Mouse (Mus musculus) spleen, adult 2 months (tissue): ENCODE measurements at regions not wholly inside any gene's neighbourhood (a gene's known extent, or its start where the extent isn't known, plus 50 kb on each side); places are given as distances from the start of the nearest gene placed in this dataset.
"Not testable (repeated sequence)": the region's sequence is repeated elsewhere in the genome, so short reads cannot be mapped to it uniquely, and the experiment has no call there.

Experiments used
- DNase-seq, 2 experiments: peaks; one replicate each; pipeline versions ENCODE4 v3.0.0 to v3.0.0-alpha.2; 2012 to 2021; ENCODE audit warnings: low spot score in 2 of 2, low read depth in 1 of 2
- H3K27ac ChIP-seq: fragments of 200-500 bp; 2 replicates; pipeline ENCODE4 v1.5.1; 2012; ENCODE audit warnings: low read length, inconsistent platforms; ENCODE audit not compliant: insufficient read depth
- H3K27me3 ChIP-seq: fragments of 200-500 bp; 2 replicates; pipeline ENCODE4 v1.6.1; 2012; ENCODE audit warnings: mild to moderate bottlenecking, moderate library complexity, low read length, inconsistent platforms; ENCODE audit not compliant: control insufficient read depth, insufficient read depth
- H3K36me3 ChIP-seq: fragments of 200-500 bp; 2 replicates; pipeline ENCODE4 v1.6.1; 2012; ENCODE audit warnings: mild to moderate bottlenecking, low read length, inconsistent platforms; ENCODE audit not compliant: control insufficient read depth, insufficient read depth
- H3K4me1 ChIP-seq: fragments of 200-500 bp; 2 replicates; pipeline ENCODE4 v1.6.1; 2011; ENCODE audit warnings: inconsistent platforms; ENCODE audit not compliant: control insufficient read depth, insufficient read depth, insufficient read length
- H3K4me3 ChIP-seq: fragments of 200-500 bp; 2 replicates; pipeline ENCODE4 v1.5.1; 2011; ENCODE audit warnings: mild to moderate bottlenecking, inconsistent platforms; ENCODE audit not compliant: insufficient read depth, insufficient read length; ENCODE audit errors: extremely low read depth
- CTCF ChIP-seq: fragments of 200-500 bp; IDR thresholded peaks from 2 replicates; pipeline ENCODE4 v1.5.1; 2011; ENCODE audit warnings: mild to moderate bottlenecking, inconsistent platforms; ENCODE audit not compliant: insufficient read depth, insufficient read length, insufficient replicate concordance; ENCODE audit errors: extremely low read depth
- POLR2A ChIP-seq: fragments of 200-500 bp; IDR thresholded peaks from 2 replicates; pipeline ENCODE4 v1.6.1; 2011; ENCODE audit warnings: low read depth, low read length, inconsistent platforms
- WGBS: fragments of 180-500 bp; shearing (Covaris S2); methylation state at CpG from one replicate; pipeline ENCODE4 v1.1.7; 2018; 5-methylcytosine and 5-hydroxymethylcytosine counted together

DNA sequence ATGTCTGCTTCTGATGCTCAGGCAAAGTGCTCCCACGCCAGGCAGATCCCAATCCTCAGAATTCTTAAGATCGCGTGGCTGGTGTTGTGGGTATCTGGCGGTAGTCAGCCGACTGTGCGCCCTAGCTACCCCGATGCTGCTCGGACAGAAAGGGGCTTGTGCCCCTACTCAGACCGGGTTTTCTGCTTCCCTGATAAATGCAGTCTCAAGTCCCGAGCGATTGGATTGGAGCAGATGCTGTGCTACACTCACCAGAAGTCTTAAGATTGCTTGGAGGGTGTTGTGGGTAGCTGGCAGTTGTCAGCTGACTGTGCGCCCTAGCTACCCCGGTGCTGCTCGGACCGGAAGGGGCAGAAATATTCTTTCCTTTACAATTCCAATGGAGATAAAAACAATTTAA lies 99.3 kb downstream of the Gm7489 start:
- 92% methylated on average over 15 of the region's 15 CpGs for WGBS
- not testable (repeated sequence) for DNase-seq, H3K4me1 ChIP-seq

DNA sequence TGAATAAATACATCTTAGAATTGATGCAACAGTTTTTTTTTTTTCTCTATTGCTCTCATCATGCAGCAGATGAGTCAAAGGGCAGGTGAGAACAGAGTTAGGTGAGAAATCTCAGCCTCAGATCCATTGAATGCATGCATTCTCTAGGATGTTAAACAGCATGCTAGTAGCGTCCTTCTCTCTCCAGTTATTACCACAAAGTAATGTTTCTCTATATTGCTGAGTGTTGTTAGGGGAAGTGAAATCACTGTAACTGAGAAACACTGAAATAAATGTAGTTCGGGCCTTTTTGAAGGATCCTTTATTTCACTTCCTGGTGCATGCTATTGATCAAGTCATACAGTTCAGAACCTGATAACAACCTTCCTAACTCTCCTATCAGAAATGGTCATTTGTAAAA lies 105.2 kb downstream of the Gm7489 start:
- Histone ChIP-seq H3K4me3 (no peak overlapping the region), H3K27me3 (no peaks in the 10 kb centered on the region)
- WGBS: 67% methylated on average over 2 of the region's 2 CpGs

More for the DNA sequence above, 99.3 kb downstream of the Gm7489 start:
- not testable (repeated sequence) for H3K27ac ChIP-seq, H3K4me3 ChIP-seq, H3K36me3 ChIP-seq, H3K27me3 ChIP-seq

GRCm38 (mm10) chr15:53995199-53995868 lies 110.6 kb downstream of the Gm7489 start:
- no peak overlapping the region for H3K4me3 ChIP-seq
- H3K27ac ChIP-seq: no peak overlapping the region
- H3K36me3 ChIP-seq: no peaks in the 10 kb centered on the region
- H3K4me1 ChIP-seq: no peaks in the 10 kb centered on the region
- no peaks in the 10 kb centered on the region for H3K27me3 ChIP-seq
- TF ChIP-seq POLR2A (no peak), CTCF (no peak)
- 86% methylated on average over 2 of the region's 2 CpGs for WGBS
- no peak for DNase-seq

More for the DNA sequence above, 105.2 kb downstream of the Gm7489 start:
- Histone ChIP-seq H3K4me1 (no peaks in the 10 kb centered on the region), H3K27ac (no peak overlapping the region), H3K36me3 (no peaks in the 10 kb centered on the region)
- no peak for DNase-seq
- TF ChIP-seq CTCF (no peak), POLR2A (no peak)

- Histone ChIP-seq H3K27ac (no peak overlapping the region), H3K27me3 (no peaks in the 10 kb centered on the region), H3K4me1 (no peaks in the 10 kb centered on the region), H3K36me3 (no peaks in the 10 kb centered on the region), H3K4me3 (no peak overlapping the region)
- WGBS: 93% methylated on average over 6 of the region's 6 CpGs
- no peak for TF ChIP-seq CTCF
- TF ChIP-seq POLR2A: no peak
- DNase-seq: no peak
Measured at GRCm38 (mm10) chr15:53998600-53999290, 114.0 kb downstream of the Gm7489 start.

DNA sequence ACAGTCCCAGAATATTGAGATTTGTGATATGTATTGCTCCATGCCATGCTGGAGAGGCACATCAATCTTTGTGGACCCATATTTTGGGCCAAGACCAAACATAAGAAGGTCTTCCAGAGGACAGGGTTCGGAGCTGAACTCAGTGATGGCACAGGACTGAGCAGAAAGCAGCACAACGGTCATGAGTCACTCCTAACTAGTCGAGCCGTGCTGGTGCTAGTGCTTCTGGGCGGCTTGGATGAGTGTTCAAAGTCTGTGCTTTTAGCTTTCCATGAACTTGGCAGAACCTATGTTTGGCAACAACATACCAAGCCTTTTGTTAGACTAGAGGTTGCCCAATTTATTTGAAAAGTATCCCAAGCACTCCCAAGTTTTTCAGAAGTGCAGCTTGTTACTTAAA lies 149.1 kb downstream of the Gm7489 start:
- 80% methylated on average over 5 of the region's 5 CpGs for WGBS
- H3K27ac ChIP-seq: no peak overlapping the region
- no peaks in the 10 kb centered on the region for H3K36me3 ChIP-seq
- no peak for TF ChIP-seq POLR2A
- no peak for TF ChIP-seq CTCF
- H3K4me3 ChIP-seq: no peak overlapping the region
- DNase-seq: no peak
- H3K27me3 ChIP-seq: no peaks in the 10 kb centered on the region
- H3K4me1 ChIP-seq: no peaks in the 10 kb centered on the region

- no peak overlapping the region for H3K27ac ChIP-seq
- no peak overlapping the region for H3K4me3 ChIP-seq
- no peak for DNase-seq
- no peaks in the 10 kb centered on the region for H3K4me1 ChIP-seq
- TF ChIP-seq POLR2A: no peak
- no peak for TF ChIP-seq CTCF
- no peaks in the 10 kb centered on the region for H3K36me3 ChIP-seq
- no peaks in the 10 kb centered on the region for H3K27me3 ChIP-seq
- WGBS: 83% methylated on average over 2 of the region's 2 CpGs
Measured at GRCm38 (mm10) chr15:54050711-54051110, 166.0 kb downstream of the Gm7489 start.

DNA sequence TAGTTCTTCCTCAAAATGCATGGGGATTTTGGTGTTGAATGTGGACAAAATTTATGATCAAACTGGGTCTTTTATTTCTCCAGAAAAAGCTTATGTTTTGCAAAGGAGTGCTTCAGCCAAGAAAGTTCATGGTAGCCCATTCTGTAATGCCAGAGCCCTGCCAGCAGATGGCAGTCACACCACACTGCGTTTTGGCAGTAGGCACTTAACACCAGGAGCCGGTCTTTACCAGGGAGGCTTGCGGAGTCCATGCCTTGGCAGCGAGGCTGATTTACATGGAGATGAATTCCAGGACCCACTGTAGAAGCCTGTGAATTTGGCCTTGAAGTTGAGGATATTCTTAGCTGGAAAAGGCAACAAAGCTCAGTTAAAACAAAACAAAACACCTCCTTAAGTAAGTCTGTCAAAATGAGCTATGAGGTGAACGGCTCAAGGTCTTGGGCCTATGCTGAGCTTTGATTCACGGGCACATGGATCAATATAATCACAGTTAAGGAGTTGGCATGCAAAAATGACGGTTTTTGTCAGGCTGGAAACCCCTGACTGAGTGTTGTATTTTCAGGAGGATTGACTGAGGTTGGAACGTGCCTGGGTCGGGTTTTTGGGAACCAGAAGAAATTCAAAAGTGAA lies 185.4 kb downstream of the Gm7489 start:
- Histone ChIP-seq H3K4me3 (no peak overlapping the region), H3K36me3 (no peaks in the 10 kb centered on the region), H3K27me3 (no peaks in the 10 kb centered on the region), H3K4me1 (no peaks in the 10 kb centered on the region), H3K27ac (no peak overlapping the region)
- TF ChIP-seq POLR2A (no peak), CTCF (peak; percentile 46; the same call in 1 of the 2 replicates)
- DNase-seq: no peak
- 53% methylated on average over 9 of the region's 9 CpGs for whole genome bisulfite sequencing
